Mouse (Mus musculus): ENCODE results near the gene Dchs2. TPM values are rescaled to one million over a fixed set of nuclear protein-coding genes. Genes with fewer than 3 reads are reported as not detected.
A peak's percentile ranks its signal among the peaks of the same experiment; 100 is the strongest.

Gene Dchs2
- total RNA-seq, 1 experiment, result 0.22 TPM

DNA sequence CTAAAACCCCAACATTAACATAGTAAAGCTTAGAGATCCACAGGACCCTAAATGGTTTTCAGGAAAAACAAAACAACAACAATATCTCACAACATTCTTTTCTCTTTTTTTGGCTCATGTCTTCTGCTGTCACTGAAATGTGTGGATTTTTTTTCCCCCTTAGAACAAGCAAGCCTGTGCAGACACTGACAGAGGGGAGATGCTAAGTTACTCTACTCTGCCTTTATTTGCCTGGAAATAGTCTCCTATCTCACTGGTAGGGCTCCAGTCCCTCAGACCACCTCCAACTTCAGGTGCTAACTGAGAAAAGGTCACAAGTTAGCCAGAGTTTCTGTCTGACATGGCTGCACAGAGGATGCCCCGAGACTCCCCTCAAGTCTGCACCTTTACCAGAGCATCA is 28.6 kb upstream of the Dchs2 start:
- Histone ChIP-seq H3K9ac (ENCODE audit: insufficient read depth, low read depth, low read length, poor library complexity, severe bottlenecking) (no peak overlapping the region), H3K27ac (ENCODE audit: insufficient read depth, low read depth, low read length, poor library complexity, severe bottlenecking) (no peak overlapping the region), H3K4me3 (ENCODE audit: insufficient read depth in 1 of 2, low read depth in 1 of 2, low read length in 2 of 2, poor library complexity in 1 of 2, severe bottlenecking in 1 of 2) (no peak overlapping the region), H3K36me3 (ENCODE audit: control insufficient read depth, insufficient read depth, low read length, poor library complexity, severe bottlenecking) (no peaks in the 10 kb centered on the region), H3K9me3 (ENCODE audit: control insufficient read depth, insufficient read depth, low read depth, low read length) (no peaks in the 10 kb centered on the region), H3K4me1 (ENCODE audit: control insufficient read depth in 2 of 2, insufficient read depth in 2 of 2, low read length in 2 of 2, poor library complexity in 1 of 2) (no peaks in the 10 kb centered on the region)
- in situ Hi-C loops (cut with MboI; ENCODE audit: low sequenced_read_pairs in 2 of 2, unreplicated experiment in 2 of 2), result no loop called here
- no peak for DNase-seq (ENCODE audit: low read depth, low spot score)
- no peak for TF ChIP-seq HCFC1 (IDR thresholded peaks at IDR 0.05; ENCODE audit: borderline replicate concordance, insufficient read depth, low read length)
- no peak for TF ChIP-seq MAFK (IDR thresholded peaks at IDR 0.05; ENCODE audit: insufficient read depth, low read depth, low read length)
- no peak for TF ChIP-seq CHD2 (IDR thresholded peaks at IDR 0.05; ENCODE audit: low read depth, low read length)
- no peak for TF ChIP-seq ZC3H11A (IDR thresholded peaks at IDR 0.05; ENCODE audit: borderline replicate concordance, low read depth, low read length)
- TF ChIP-seq ZNF384 (IDR thresholded peaks at IDR 0.05; ENCODE audit: low read depth, low read length), result no peak

DNA sequence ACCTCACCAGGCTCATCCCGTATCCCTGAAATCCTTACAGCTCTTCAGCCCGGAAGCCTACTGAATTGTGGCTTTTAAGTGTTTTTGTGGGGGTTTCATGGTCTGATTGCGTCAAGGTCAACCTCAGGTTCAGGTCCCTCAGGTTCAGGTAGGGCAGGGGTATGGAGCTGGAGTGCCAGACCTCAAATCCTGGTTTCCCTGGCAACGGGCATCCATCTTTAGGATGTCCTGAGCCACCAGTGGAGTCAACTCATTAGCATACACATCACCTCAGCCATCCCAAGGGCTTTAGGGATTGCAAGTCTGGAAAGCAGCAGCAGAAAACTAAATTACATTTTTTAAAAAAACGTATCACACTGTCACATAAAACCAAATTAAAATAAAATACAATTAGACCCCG is 28.1 kb upstream of the Dchs2 start:
- no peak overlapping the region for H3K27ac ChIP-seq (ENCODE audit: insufficient read depth, low read depth, low read length, poor library complexity, severe bottlenecking)
- H3K9me3 ChIP-seq (ENCODE audit: control insufficient read depth, insufficient read depth, low read depth, low read length), result no peaks in the 10 kb centered on the region
- no peak overlapping the region for H3K4me3 ChIP-seq (ENCODE audit: insufficient read depth in 1 of 2, low read depth in 1 of 2, low read length in 2 of 2, poor library complexity in 1 of 2, severe bottlenecking in 1 of 2)
- in situ Hi-C loops (cut with MboI; ENCODE audit: low sequenced_read_pairs in 2 of 2, unreplicated experiment in 2 of 2), result no loop called here
- H3K36me3 ChIP-seq (ENCODE audit: control insufficient read depth, insufficient read depth, low read length, poor library complexity, severe bottlenecking), result no peaks in the 10 kb centered on the region
- no peak for TF ChIP-seq ZNF384 (IDR thresholded peaks at IDR 0.05; ENCODE audit: low read depth, low read length)
- TF ChIP-seq ZC3H11A (IDR thresholded peaks at IDR 0.05; ENCODE audit: borderline replicate concordance, low read depth, low read length), result no peak
- TF ChIP-seq MAFK (IDR thresholded peaks at IDR 0.05; ENCODE audit: insufficient read depth, low read depth, low read length), result no peak
- no peak for TF ChIP-seq CHD2 (IDR thresholded peaks at IDR 0.05; ENCODE audit: low read depth, low read length)
- TF ChIP-seq HCFC1 (IDR thresholded peaks at IDR 0.05; ENCODE audit: borderline replicate concordance, insufficient read depth, low read length), result no peak
- no peak overlapping the region for H3K9ac ChIP-seq (ENCODE audit: insufficient read depth, low read depth, low read length, poor library complexity, severe bottlenecking)
- DNase-seq (ENCODE audit: low read depth, low spot score), result no peak
- H3K4me1 ChIP-seq (ENCODE audit: control insufficient read depth in 2 of 2, insufficient read depth in 2 of 2, low read length in 2 of 2, poor library complexity in 1 of 2), result no peaks in the 10 kb centered on the region

DNA sequence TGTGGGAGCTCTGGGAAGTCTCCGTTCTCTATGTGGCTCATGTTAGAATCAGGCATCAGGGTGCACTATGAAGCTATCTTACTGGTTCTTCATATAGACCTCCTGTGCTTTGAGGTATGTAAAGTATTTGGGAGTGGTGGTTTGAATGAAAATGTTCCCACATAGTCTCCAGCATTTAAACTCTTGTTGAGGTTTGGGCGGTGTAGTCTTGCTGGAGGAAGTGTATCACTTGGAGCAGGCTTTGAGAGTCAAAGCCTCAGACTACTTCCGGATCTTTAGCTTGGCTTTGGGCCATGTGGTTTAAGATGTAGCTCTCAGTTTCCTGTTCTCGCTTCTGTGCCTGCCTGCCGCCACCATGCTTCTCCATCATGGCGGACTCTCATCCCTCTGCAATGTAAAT is 25.5 kb upstream of the Dchs2 start:
- no peaks in the 10 kb centered on the region for H3K9me3 ChIP-seq (ENCODE audit: control insufficient read depth, insufficient read depth, low read depth, low read length)
- H3K9ac ChIP-seq (ENCODE audit: insufficient read depth, low read depth, low read length, poor library complexity, severe bottlenecking), result no peak overlapping the region
- no peak for DNase-seq (ENCODE audit: low read depth, low spot score)
- no peak overlapping the region for H3K27ac ChIP-seq (ENCODE audit: insufficient read depth, low read depth, low read length, poor library complexity, severe bottlenecking)
- no peaks in the 10 kb centered on the region for H3K4me1 ChIP-seq (ENCODE audit: control insufficient read depth in 2 of 2, insufficient read depth in 2 of 2, low read length in 2 of 2, poor library complexity in 1 of 2)
- H3K36me3 ChIP-seq (ENCODE audit: control insufficient read depth, insufficient read depth, low read length, poor library complexity, severe bottlenecking), result no peaks in the 10 kb centered on the region
- no peak overlapping the region for H3K4me3 ChIP-seq (ENCODE audit: insufficient read depth in 1 of 2, low read depth in 1 of 2, low read length in 2 of 2, poor library complexity in 1 of 2, severe bottlenecking in 1 of 2)
- TF ChIP-seq HCFC1 (IDR thresholded peaks at IDR 0.05; ENCODE audit: borderline replicate concordance, insufficient read depth, low read length), result no peak
- no peak for TF ChIP-seq ZC3H11A (IDR thresholded peaks at IDR 0.05; ENCODE audit: borderline replicate concordance, low read depth, low read length)
- no peak for TF ChIP-seq ZNF384 (IDR thresholded peaks at IDR 0.05; ENCODE audit: low read depth, low read length)
- TF ChIP-seq CHD2 (IDR thresholded peaks at IDR 0.05; ENCODE audit: low read depth, low read length), result no peak
- no peak for TF ChIP-seq MAFK (IDR thresholded peaks at IDR 0.05; ENCODE audit: insufficient read depth, low read depth, low read length)
- in situ Hi-C loops (cut with MboI; ENCODE audit: low sequenced_read_pairs in 2 of 2, unreplicated experiment in 2 of 2), result no loop called here

DNA sequence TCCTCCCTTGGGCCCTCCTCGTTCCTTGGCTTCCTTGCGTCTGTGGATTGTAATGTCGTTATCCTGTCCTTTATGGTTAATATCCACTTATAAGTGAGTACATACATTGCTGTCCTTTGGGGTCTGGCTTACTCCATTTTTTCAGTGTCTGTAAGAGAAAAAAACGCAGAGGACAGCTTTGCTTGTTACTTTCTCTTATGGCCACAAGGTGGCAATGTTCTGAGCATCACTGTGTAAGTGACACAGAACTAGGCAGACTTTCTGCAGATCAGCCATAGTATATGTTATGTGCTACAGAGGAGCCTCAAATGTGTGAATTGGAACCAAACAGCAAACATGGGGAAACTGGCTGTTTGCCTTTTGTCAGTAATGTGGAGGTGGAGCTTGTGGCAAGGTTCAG is 17.6 kb upstream of the Dchs2 start:
- Histone ChIP-seq H3K4me1 (ENCODE audit: control insufficient read depth in 2 of 2, insufficient read depth in 2 of 2, low read length in 2 of 2, poor library complexity in 1 of 2) (no peaks in the 10 kb centered on the region; a peak in 1 of 4 replicates), H3K4me3 (ENCODE audit: insufficient read depth in 1 of 2, low read depth in 1 of 2, low read length in 2 of 2, poor library complexity in 1 of 2, severe bottlenecking in 1 of 2) (no peak overlapping the region), H3K27ac (ENCODE audit: insufficient read depth, low read depth, low read length, poor library complexity, severe bottlenecking) (no peak overlapping the region), H3K9me3 (ENCODE audit: control insufficient read depth, insufficient read depth, low read depth, low read length) (no peaks in the 10 kb centered on the region), H3K36me3 (ENCODE audit: control insufficient read depth, insufficient read depth, low read length, poor library complexity, severe bottlenecking) (no peaks in the 10 kb centered on the region), H3K9ac (ENCODE audit: insufficient read depth, low read depth, low read length, poor library complexity, severe bottlenecking) (no peak overlapping the region)
- TF ChIP-seq ZNF384 (IDR thresholded peaks at IDR 0.05; ENCODE audit: low read depth, low read length), result peak; percentile 90
- no peak for TF ChIP-seq HCFC1 (IDR thresholded peaks at IDR 0.05; ENCODE audit: borderline replicate concordance, insufficient read depth, low read length)
- in situ Hi-C loops (cut with MboI; ENCODE audit: low sequenced_read_pairs in 2 of 2, unreplicated experiment in 2 of 2), result no loop called here
- no peak for DNase-seq (ENCODE audit: low read depth, low spot score)

Data from ES-E14 (cell line).